ENCODE assay signal across 17 mouse cellular contexts in genomic region chr9:103702452-103702851, GRCm38 (mm10). TPM values are rescaled to one million over a fixed set of nuclear protein-coding genes. Genes with fewer than 3 reads are reported as not detected.
DNase-seq lines count a peak whose midpoint lies in the region; ATAC-seq and TF ChIP-seq lines count a peak whose summit lies in the region.
"Had no signal": no experiment of that assay in that cellular context is flagged by ENCODE, and none has a peak within 500 bp of the region (broad histone marks: within the 10 kb centered on the region; RNA-seq: fewer than 3 reads in every experiment).

No protein-coding gene starts in this region.

- WGBS in hindbrain, embryonic 11.5 days = 87% methylated on average over 5 of the region's 5 CpGs
- 92% methylated on average over 5 of the region's 5 CpGs for WGBS in hindbrain, embryonic 13.5 days
- 88% methylated on average over 5 of the region's 5 CpGs for WGBS in lung, embryonic 14.5 days

- H3K9ac ChIP-seq in hindbrain, embryonic 11.5 days (ENCODE audit: low read depth, low read length) = no peak overlapping the region
- no peak overlapping the region for H3K9ac ChIP-seq in hindbrain, embryonic 13.5 days
- no peak overlapping the region for H3K9ac ChIP-seq in lung, embryonic 14.5 days
- H3K9ac ChIP-seq: forebrain, embryonic 13.5 days; limb, embryonic 13.5 days had no signal

- ATAC-seq in hindbrain, embryonic 11.5 days (ENCODE audit: low FRiP score) = no peak
- no peak for ATAC-seq in hindbrain, embryonic 13.5 days (ENCODE audit: low FRiP score)
- no peak for ATAC-seq in lung, embryonic 14.5 days (ENCODE audit: insufficient read depth)
- peak; percentile 43; the same call in 1 of the 2 replicates for ATAC-seq in granulocyte monocyte progenitor cell, adult 5-6 weeks (replicated peaks; ENCODE audit: poor library complexity, severe bottlenecking)
- ATAC-seq: activated CD4-positive, CD25-positive, alpha-beta regulatory T cell, adult 4 months; forebrain, embryonic 13.5 days had no signal

- H3K4me2 ChIP-seq in hindbrain, embryonic 11.5 days (replicated peaks; ENCODE audit: low read depth, low read length) = no peak overlapping the region
- no peak overlapping the region for H3K4me2 ChIP-seq in hindbrain, embryonic 13.5 days
- H3K4me2 ChIP-seq in lung, embryonic 14.5 days = no peak overlapping the region
- H3K4me2 ChIP-seq: forebrain, embryonic 13.5 days; limb, embryonic 13.5 days had no signal

- peak; percentile 19 for DNase-seq in hindbrain, embryonic 11.5 days (ENCODE audit: low spot score)
- DNase-seq in lung, embryonic 14.5 days = peak; percentile 19
- DNase-seq in lung, postnatal 10 days = no peak
- no peak for DNase-seq in spleen, adult 18-20 months
- DNase-seq in adrenal gland, adult 2 months = no peak
- DNase-seq: cerebellum, adult 9-11 months; gastrocnemius, postnatal 36 days; kidney, postnatal 25 days; right cerebral cortex, postnatal 14 days had no signal

- no peak overlapping the region for H3K27ac ChIP-seq in hindbrain, embryonic 11.5 days (ENCODE audit: low read depth, low read length)
- H3K27ac ChIP-seq in hindbrain, embryonic 13.5 days = no peak overlapping the region
- no peak overlapping the region for H3K27ac ChIP-seq in lung, embryonic 14.5 days (ENCODE audit: low read depth)
- H3K27ac ChIP-seq: forebrain, embryonic 13.5 days; limb, embryonic 13.5 days; macrophage had no signal

- H3K4me3 ChIP-seq in hindbrain, embryonic 11.5 days (ENCODE audit: low read depth, low read length) = no peak overlapping the region
- H3K4me3 ChIP-seq in hindbrain, embryonic 13.5 days = no peak overlapping the region
- H3K4me3 ChIP-seq in lung, embryonic 14.5 days (ENCODE audit: low read depth, low read length) = no peak overlapping the region
- H3K4me3 ChIP-seq in E14TG2a.4 (replicated peaks; ENCODE audit: low read length) = no peak overlapping the region
- H3K4me3 ChIP-seq: forebrain, embryonic 13.5 days; limb, embryonic 13.5 days had no signal

- no peaks in the 10 kb centered on the region for H3K4me1 ChIP-seq in hindbrain, embryonic 11.5 days (replicated peaks; ENCODE audit: control insufficient read depth, insufficient read depth, low read length)
- H3K4me1 ChIP-seq in hindbrain, embryonic 13.5 days (replicated peaks) = peaks cover 10% of the 10 kb centered on the region
- H3K4me1 ChIP-seq in lung, embryonic 14.5 days (ENCODE audit: insufficient read depth) = no peaks in the 10 kb centered on the region
- peaks cover 18% of the 10 kb centered on the region for H3K4me1 ChIP-seq in E14TG2a.4 (replicated peaks; ENCODE audit: low read depth, low read length)

- no peaks in the 10 kb centered on the region for H3K9me3 ChIP-seq in hindbrain, embryonic 11.5 days (ENCODE audit: control insufficient read depth, low read length)
- no peaks in the 10 kb centered on the region for H3K9me3 ChIP-seq in hindbrain, embryonic 13.5 days
- H3K9me3 ChIP-seq in lung, embryonic 14.5 days (ENCODE audit: low read depth, low read length) = no peaks in the 10 kb centered on the region
- peaks cover 7% of the 10 kb centered on the region for H3K9me3 ChIP-seq in E14TG2a.4 (ENCODE audit: low read length)
- H3K9me3 ChIP-seq: forebrain, embryonic 13.5 days; limb, embryonic 13.5 days had no signal

- peak; percentile 34 for TF ChIP-seq CTCF in lung, embryonic 14.5 days (IDR thresholded peaks at IDR 0.05; ENCODE audit: low read depth)
- TF ChIP-seq CTCF in E14TG2a.4 (conservative IDR thresholded peaks at IDR 0.05; ENCODE audit: low read length) = peak; percentile 49

- H3K36me3 ChIP-seq in hindbrain, embryonic 11.5 days (ENCODE audit: control insufficient read depth, insufficient read depth, low read length) = no peaks in the 10 kb centered on the region
- H3K36me3 ChIP-seq in hindbrain, embryonic 13.5 days = no peaks in the 10 kb centered on the region
- H3K36me3 ChIP-seq in lung, embryonic 14.5 days (ENCODE audit: insufficient read depth) = no peaks in the 10 kb centered on the region
- H3K36me3 ChIP-seq in E14TG2a.4 (ENCODE audit: insufficient read depth, low read length) = no peaks in the 10 kb centered on the region
- H3K36me3 ChIP-seq: G1E; limb, embryonic 13.5 days had no signal

- no peaks in the 10 kb centered on the region for H3K27me3 ChIP-seq in hindbrain, embryonic 11.5 days (ENCODE audit: control insufficient read depth, insufficient read depth, low read length)
- no peaks in the 10 kb centered on the region for H3K27me3 ChIP-seq in hindbrain, embryonic 13.5 days
- H3K27me3 ChIP-seq in lung, embryonic 14.5 days (ENCODE audit: insufficient read depth, low read length) = no peaks in the 10 kb centered on the region
- no peaks in the 10 kb centered on the region for H3K27me3 ChIP-seq in E14TG2a.4 (ENCODE audit: insufficient read depth, low read length)
- H3K27me3 ChIP-seq: forebrain, embryonic 13.5 days; limb, embryonic 13.5 days had no signal

RNA-seq across cellular contexts. Expression of gene Tmem108, which starts 59.2 kb away (rescaled TPM):
- 13.2 and 14.9 TPM in 2 replicates for polyA plus RNA-seq in hindbrain, embryonic 11.5 days (2014; fragmentation: Nextera tagmentation; extraction: Ambion mirVana)
- 25.3 and 30.0 TPM in 2 replicates for polyA plus RNA-seq in hindbrain, embryonic 13.5 days (2015; fragmentation: Nextera tagmentation; extraction: Ambion mirVana)
- 14.8 and 16.0 TPM in 2 replicates for polyA plus RNA-seq in lung, embryonic 14.5 days (2014; fragmentation: Nextera tagmentation; extraction: Ambion mirVana)
- 0.58 and 0.77 TPM in 2 replicates for total RNA-seq in granulocyte monocyte progenitor cell, adult 5-6 weeks (2014; fragmentation: Nextera tagmentation)
- total RNA-seq in granulocyte monocyte progenitor cell, adult 5-6 weeks (2017) = 0.13 and 0.15 TPM in 2 replicates
- 1 to 10 TPM; 4.4 to 4.9 TPM for total RNA-seq in adrenal gland, adult 2 months (2021)
- 10.2 and 10.5 TPM in 2 replicates for polyA plus RNA-seq in adrenal gland, adult 2 months (2012; rRNA removed)
- total RNA-seq: gastrocnemius, postnatal 36 days had no signal
- polyA plus RNA-seq: G1E, macrophage had no signal

Comparison
In these comparisons a context has a peak if more than half of its experiments do, and no peak if none do; other contexts are left out.
1. DNase-seq: peak in hindbrain, embryonic 11.5 days (single experiment) and lung, embryonic 14.5 days (single experiment); none in lung, postnatal 10 days (single experiment), spleen, adult 18-20 months (0 of 2) and adrenal gland, adult 2 months (single experiment).